Mouse (Mus musculus): ENCODE results near the gene Rhbdf2.
"Not testable (repeated sequence)": the region's sequence is repeated elsewhere in the genome, so short reads cannot be mapped to it uniquely, and the experiment has no call there.

The Rhbdf2 gene

DNA sequence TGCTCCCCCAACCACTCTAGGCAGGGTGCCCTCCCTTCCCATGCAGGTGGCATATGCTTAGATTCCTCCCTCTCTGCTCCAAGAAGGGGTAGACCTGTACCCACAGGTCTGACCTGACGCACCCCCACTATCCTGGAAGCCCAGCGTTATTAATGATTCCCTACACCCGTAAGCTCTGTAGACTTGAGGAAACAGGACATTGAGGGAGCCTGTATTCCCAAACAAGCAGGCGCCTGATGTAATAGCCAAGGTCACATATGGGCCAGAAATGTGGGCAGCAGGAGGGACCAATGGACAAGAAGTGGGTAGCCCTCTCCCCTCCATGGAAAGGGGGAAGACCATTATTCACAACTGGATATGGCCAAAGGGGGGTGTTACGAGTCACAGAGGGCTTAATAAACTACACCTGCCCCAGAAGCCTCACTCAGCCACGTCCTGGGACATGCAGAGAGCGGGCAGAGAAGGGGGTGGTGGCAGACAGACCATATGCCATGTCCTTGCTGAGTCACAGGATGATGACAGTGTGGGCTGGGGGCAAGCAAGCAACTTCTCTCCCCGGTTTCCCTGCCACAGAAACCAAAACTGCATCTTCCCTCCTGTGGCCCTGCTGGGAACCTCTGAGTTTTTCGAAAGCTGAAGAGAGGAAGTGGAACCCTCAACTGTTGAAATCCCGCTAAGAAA, 10.2 kb downstream of the Rhbdf2 start:
- DNase-seq: no peak

DNA sequence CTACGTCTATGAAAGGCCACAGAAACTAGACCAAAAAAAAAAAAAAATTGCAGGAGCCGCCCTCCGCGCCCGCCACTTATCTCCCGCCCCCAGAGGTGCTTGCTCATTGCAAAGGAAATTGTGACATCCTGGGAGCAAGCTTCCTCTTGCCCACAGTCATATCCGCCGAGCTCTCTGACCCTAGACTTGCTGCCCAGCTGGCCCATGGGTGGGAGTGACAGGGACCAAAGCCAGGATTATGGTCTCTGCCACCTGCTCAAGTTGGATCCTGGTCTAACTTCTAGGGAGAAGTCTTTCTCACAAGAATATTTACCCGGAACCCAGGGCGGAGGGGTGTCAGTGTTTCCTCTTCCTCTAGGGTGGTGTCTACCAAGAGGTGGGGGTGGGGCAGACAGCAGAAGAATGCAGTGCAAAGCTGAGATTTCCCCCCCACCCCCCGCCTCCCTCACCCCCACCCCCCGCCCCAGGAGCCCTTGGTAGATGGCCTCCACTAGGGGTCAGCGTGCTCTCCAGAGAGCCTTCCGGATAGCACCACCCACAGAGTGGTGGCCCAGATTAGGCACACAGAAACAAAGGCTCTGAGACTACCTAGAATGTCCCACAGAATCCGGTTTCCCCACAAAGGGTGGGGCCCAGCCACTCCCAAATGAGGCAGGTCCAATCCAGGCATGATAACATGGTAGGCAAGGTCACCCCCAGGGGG, 10.9 kb downstream of the Rhbdf2 start:
- DNase-seq: peak; percentile 44 to 50

DNA sequence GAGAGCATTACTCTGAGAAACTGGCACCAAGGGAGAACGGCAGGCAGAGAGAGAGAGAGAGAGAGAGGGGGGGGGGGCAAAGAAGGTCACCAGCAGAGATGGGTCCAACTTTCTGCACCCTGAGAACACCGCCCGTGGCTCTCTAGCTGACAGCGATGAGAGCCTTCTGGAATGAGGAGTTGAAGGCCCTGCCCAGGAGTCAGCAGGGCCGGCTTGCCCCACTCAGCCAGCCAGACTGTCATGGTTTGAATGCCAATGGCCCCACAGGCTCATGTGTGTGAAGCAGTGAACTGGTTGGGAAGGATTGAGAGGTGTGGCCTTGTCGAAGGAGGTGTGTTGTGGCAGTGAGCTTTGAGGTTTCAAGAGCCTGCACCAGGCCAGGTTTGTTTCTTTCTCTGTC, 13.6 kb downstream of the Rhbdf2 start:
- DNase-seq: no peak

DNA sequence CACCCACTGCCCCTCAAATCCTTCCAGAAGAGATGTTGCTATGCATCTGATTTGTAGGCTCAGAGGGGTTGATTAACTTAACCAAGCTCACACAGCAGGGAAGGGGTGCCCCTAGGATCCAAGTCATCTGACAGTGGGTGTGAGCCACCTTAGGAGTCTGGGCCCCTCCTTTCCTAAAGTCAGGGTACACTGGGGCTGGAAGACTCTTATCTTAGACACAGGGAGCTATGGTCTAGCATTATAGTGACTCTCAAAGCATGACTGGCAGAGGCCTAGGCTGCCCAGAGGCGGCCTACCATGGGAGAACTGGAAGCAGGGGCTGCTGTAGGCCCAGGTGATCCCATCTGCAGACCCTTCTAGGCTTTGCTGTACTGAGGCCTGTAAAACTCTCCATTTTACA, 14.3 kb downstream of the Rhbdf2 start:
- DNase-seq: no peak

DNA sequence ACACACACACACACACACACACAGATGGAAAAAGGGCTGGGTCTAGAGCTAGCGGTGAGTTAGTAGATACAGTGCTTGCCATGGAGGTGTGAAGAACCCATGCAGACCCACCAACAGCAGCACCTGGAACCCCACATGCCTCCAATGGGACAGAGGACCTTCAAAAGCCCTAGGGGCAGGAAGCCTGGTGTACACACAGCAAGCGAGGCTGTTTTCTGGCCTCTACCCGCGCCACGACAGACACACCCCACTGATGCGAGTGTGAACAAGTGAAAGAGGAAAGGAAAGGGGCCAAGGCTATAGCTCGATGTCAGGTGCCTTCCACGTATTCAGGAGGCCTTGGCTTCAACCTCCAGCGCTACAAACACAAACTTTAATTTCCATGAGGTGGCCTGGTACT, 14.9 kb downstream of the Rhbdf2 start:
- DNase-seq: no peak

DNA sequence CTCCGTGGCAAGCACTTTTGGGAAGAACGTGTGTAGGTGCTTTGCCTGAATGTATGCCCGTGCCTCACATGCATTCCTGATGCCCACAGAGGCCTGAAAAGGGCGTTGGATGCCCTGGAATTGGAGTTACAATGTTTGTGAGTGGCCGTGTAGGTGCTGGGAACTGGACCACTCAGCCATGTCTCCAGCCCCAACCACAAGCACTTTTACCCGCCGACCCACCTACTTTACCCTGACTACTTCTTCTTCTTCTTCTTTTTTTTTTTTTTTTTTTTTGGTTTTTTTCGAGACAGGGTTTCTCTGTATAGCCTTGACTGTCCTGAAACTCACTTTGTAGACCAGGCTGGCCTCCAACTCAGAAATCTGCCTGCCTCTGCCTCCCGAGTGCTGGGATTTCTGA, 15.7 kb downstream of the Rhbdf2 start:
- not testable (repeated sequence) for DNase-seq

DNA sequence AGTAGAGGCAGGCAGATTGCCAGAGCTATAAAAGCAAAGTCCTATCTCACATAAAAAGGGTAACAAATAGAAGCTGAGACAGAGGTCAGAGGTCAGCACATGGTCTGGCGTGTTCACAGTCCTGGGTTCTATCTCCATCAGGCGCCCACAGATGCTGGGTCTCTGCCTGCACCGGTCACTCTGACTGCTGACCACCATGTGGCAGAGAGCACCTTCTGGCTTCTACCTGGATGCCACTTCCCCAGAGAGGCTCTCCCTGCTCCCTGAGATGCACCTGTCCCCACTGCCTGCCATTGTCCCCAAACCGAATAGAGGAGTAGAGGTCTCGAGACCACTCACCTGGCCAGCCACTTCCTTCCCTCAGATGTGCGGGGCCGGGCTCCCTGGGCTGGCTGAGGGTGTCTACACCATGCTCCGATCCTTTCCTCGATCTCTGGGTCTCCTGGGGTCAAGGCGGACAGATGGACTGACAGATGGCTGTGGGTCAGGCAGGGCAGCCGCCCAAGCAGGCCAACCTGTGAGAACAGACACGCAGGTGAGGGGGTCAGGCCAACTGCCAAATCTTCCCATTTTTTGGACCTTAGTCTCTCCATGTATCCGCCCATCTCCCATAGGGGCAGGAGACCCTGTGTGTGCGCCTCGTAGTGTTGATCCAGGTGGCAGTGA, 16.7 kb downstream of the Rhbdf2 start:
- peak; percentile 92 to 95 for DNase-seq

DNA sequence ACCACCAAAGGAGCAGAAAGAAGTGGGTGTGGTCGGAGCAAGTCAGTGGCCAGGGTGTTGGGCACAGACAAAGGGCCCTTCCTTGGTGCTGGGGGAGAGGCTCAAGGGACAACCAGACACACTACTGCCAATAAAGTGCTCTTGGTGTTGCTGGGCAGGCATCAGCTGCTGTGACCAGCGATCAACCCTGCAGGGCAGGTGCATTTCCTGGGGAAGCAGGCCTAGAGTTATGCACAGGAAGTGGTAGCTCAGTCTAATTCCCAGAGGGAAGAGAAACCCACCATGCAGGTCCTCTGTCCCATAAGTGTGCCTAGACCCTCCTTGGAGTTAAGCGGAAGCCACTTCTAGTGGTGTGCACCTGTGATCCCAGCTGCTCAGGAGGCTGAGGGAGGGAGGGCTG, 19.1 kb downstream of the Rhbdf2 start:
- DNase-seq: no peak

DNA sequence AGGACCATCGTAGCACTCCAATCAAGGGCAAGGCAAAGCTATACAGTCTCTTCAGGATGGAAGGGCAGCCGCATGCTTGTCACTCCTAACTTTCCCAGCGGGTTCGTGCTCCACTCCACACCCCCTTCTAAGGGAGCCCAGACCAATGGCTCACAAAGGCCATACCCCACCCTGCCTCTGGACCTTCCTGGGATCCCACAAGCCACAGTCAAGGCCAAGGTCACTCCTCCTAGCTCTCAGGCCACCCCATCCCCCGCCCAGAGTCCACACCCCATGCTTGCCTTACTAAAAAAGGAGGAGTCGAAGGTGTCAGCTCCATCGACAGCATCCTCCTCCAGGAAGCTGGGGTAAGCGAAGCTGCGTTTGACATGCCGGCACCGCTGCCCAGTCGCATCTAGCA, 22.7 kb downstream of the Rhbdf2 start:
- DNase-seq: no peak

DNA sequence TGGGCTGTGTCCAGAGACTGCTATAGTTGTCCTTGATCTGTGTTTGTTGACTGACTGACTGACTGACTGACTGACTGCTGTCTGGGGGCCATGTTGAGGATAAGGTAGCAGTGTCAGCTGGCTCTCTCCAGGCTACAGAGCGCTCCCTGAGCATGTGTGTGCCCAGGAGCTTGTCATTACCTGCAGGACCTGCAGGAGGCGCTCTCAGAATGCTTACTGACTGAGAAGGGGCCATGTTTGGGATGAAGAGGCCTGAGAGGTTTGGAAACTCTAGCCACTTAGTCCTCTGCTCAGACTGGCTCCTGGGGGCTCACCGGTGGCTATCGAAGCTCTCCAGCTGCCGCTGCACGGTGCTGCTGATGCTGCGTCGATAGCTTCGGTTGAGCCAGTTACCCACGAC, 23.5 kb downstream of the Rhbdf2 start:
- DNase-seq: no peak

DNA sequence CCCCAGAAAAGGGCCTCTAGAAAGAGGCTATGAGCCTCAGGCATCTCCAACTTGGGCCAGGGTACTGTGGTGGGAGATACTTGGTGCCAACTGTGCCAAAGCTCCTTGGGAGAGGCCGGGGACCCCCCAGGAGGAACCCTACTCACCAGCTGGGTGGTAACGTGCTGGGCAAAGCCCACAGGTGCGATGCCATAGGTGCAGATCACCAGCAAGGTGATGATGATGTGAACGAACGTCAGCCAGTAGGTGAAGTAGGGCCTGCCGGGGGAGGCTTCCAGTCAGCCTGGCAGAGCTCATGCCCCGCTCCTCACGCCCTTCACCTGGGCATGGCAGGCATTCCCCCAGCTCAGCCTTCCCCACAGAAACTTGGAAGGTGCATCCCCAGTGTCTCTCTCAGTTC, 24.8 kb downstream of the Rhbdf2 start:
- no peak for DNase-seq

DNA sequence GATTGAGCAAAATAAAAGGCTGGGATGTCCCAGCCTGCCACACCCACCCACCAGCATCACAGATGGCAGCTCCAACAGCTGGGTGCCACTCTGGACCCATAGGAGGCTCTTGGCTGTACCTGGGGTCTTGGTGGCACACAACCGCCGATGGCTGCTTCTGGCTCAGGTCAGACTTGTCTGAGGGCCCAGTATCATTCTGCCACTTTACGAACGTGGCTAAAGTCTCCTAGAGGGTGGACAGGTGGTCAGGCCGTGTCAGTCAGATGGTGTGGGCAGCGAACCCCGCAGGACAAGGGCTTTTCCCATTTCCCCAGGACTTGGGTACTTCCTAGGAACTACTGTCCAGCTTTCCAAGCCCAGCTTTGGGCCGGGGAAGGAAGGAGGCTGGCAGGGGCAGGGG, 25.7 kb downstream of the Rhbdf2 start:
- no peak for DNase-seq

DNA sequence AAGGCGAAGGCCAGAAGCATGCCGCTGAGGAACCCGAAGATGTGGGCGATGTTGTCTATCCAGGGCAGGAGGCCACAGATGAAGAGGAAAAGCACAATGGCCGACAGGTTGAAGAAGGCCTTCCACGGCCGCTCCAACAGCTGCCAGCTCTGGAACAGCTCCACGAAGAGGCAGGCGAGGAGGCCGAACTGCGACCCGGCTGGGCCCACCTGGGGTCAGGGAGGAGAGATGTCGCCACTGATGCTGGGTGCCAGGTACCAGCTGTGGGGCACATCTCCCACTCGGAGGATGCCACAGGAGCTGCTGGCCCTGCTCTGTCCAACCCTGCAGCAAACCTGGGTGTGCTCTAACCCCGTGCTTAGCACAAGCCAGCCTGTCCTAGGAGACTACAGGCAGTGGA, 27.6 kb downstream of the Rhbdf2 start:
- no peak for DNase-seq

DNA sequence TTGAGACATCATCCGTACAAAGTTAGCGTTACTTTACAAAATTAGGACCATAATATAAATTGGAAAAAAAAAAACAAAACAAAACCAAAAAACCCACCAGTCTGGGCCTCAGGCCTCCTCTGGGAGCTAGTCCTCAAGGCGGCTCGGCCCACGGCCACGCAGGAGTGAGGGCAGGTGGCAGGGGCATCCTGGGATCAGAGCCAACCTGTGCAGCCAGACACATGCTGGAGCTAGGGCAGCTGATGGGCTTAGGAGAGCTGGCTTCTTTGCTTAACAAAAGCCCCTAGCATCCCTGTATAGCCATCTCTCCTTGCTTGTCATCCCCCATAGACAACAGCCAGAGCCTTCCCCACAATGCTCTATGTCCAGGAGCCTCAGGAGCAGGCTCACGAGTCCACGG, 28.6 kb downstream of the Rhbdf2 start:
- DNase-seq: no peak

DNA sequence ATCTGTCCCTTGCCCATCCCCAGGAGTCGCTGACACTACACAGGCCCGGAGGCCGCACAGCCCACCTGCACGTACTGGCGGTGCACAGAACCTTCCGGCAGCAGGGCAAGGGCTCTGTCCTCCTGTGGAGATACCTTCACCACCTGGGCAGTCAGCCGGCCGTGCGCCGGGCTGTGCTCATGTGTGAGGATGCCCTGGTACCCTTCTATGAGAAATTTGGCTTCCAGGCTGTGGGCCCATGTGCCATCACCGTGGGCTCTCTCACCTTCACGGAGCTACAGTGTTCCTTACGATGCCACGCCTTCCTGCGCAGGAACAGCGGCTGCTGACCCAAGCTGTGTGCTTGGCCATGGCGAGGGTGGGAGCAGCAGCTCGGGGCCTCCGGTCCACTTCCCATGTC, 30.1 kb downstream of the Rhbdf2 start:
- DNase-seq: no peak

DNA sequence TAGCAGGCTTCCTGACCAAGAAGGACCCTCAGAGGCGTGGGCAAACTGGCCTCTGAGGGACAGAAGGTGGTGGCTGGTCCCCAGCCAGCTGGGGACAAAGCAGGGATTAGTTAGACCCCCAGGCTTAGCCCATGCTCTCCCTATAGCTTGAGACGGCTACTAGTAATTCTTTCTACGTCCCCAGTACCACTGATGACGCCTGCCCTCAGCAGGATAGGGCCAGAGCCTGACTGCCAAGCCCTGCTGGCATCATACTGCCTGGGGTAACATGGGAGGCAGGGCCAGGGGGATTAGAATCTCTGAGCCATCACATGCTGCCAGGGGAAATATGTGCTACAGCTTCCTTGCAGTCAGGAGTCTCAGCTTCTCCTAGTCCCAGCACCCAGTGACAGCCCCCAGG, 33.5 kb downstream of the Rhbdf2 start:
- no peak for DNase-seq

DNA sequence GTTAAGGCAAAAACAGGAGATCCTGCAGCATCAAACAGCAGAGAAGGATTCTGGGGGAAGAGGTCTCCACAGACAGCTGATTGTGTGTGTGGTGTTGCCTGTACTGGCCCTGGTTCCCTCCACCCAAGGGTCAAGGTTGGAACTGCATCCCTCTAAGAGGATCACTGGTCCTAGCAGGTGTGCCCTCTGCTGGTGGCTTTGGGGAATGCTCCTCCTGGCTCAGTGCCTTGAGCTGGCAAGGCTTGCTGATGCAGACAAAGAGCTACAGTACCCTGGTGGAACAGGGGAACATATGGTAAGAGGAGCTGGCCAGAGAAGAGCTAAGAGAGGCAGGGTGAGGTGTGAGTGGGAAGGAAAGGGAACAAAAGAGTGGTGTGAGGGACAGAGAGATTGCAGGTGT, 34.4 kb downstream of the Rhbdf2 start:
- peak; percentile 98 to 100 for DNase-seq

DNA sequence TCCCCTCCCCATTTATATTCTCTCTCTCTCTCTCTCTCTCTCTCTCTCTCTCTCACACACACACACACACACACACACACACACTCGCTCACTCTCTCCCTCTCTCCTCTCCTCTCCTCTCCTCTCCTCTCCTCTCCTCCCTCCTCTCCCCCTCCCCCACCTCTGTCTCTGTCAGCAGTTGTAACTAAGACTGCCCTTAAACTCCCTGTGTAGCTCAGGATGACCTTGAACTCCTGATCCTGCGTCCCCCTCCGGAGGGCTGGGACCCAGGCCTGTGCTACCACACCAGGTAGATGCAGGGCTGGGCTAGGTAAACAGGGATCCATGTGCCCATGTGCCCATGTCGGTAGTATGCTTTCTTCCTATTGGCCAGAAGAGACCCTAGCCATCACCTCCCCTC, 35.2 kb downstream of the Rhbdf2 start:
- no peak for DNase-seq

DNA sequence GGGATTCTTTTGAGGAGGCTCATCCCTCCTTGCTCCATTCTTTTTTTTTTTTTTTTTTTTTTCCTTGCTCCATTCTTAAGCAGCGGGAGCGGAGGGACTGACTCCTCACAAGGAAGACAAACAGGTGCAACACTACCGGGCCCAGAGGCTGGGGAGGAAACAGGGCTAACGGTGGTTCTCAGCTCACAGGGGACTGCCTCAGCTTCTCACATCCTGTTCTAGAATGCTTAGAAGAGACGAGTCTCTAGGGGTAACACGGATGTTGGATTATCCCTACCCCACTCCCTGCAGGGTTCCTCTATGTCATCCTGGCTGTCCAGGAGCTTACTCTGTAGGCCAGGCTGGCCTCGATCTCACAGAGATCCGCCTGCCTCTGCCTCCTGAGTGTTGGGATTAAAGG, 37.2 kb downstream of the Rhbdf2 start:
- DNase-seq: no peak

DNA sequence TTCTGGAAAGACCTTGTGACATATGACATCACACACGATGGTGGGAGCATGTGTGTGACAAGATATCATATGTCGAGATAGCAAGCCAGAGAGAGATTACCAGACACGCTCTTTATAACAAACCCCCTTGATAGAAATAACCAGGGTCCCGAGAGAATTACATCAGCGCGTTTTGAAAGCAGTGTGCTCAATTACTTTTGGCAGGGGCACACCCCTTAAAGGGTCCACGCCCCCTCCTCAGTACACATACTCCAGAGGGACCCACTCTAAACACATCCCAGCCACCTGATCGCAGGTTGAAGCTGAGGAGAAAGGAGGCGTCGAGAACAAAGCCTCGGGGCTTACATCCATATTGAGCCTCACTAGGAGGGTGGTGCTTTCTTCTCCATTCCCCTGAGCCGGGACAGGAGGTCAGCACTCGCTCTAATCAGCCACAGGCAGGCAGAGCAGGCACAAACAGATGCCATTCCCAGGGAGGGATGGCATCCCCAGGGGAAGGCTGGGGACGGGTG, 37.7 kb downstream of the Rhbdf2 start:
- DNase-seq: no peak

DNA sequence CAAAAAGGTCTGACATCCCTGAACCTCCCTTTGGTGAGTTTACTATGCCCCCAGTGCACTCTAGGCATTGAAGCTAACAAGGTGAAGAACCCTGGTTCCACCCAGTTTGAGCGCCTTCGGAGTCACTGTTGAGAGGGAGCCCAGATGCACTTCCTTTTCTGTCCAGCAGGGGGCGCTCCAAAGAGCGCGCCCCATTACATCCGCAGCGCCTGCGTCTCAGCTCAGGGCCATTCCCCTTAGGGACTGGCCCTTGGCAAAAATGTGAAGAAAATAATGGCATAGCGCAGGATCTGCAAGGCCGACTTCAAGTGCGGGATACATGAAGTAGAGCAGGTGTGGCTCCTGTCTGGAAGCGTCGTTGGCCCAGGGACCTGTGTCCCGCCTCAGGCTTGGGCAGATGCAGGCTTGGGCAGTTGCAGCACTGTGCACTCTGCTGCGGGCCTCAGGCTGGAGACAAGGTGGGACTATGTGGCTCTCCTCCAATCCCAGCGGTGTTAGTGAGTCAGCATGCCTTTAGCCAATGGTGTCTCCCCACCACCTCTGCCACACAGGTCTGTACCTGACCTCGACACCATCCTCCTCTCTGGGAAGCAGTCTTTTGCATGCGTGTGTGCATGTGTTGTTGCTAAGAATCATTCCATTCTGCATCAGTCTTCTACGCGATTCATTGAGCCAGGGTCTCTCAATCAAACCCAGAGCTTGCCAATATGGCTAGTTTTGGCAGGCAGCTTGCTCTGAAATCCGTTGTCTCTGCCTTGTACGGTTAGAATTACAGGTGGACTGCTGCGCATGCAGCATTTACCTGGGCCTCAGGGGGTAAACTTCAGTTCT, 39.8 kb downstream of the Rhbdf2 start:
- peak; percentile 68 to 86 for DNase-seq

DNA sequence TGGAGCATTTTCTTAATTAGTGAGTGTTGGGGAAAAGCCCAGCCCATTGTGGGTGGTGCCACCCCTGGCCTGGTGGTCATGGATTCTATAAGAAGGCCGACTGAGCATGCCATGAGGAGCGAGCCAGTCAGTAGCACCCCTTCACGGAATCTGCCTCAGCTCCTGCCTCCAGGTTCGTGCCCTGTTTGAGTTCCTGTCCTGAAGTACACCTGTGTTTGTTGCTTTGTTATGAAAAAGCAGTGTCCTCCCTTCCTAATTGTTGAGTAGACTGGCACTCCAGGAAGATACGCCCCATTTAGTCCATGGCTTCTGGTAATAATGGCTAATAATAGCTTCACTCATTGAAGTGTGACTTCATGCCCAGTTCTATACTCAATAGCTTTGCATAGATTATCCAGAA, 40.5 kb downstream of the Rhbdf2 start, which contains the start of gene Aanat:
TSS of gene Aanat (plus strand) at position 123 of the 400 bp plus-strand sequence.
- DNase-seq: no peak

DNA sequence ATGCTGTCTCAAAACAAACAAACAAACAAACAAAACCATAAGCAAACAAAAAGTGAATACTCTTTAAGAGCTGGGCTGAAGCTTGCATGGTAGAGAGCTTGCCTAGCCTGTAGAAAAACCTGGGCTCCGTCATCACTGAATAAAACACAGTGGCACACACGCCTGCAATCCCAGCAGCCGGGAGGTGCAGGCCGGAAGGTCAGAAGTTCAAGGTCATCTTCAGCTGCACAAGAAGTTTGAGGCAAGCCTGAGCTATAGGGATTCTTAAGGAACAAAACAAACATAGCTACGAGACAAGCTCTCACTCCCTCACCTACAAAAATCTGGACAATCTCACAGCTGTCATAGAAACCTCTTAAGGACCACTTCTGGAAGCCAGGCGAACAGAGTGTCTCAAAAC, 41.1 kb downstream of the Rhbdf2 start:
- no peak for DNase-seq
